Mouse (Mus musculus) right cerebral cortex, postnatal 4 days (tissue): ENCODE data around the gene Ttc39d.
"Not testable (repeated sequence)": the region's sequence is repeated elsewhere in the genome, so short reads cannot be mapped to it uniquely, and the experiment has no call there.

Experiments used
- DNase-seq: peaks from one replicate; pipeline ENCODE4 v3.0.0-alpha.2; 2022

The Ttc39d gene

DNA sequence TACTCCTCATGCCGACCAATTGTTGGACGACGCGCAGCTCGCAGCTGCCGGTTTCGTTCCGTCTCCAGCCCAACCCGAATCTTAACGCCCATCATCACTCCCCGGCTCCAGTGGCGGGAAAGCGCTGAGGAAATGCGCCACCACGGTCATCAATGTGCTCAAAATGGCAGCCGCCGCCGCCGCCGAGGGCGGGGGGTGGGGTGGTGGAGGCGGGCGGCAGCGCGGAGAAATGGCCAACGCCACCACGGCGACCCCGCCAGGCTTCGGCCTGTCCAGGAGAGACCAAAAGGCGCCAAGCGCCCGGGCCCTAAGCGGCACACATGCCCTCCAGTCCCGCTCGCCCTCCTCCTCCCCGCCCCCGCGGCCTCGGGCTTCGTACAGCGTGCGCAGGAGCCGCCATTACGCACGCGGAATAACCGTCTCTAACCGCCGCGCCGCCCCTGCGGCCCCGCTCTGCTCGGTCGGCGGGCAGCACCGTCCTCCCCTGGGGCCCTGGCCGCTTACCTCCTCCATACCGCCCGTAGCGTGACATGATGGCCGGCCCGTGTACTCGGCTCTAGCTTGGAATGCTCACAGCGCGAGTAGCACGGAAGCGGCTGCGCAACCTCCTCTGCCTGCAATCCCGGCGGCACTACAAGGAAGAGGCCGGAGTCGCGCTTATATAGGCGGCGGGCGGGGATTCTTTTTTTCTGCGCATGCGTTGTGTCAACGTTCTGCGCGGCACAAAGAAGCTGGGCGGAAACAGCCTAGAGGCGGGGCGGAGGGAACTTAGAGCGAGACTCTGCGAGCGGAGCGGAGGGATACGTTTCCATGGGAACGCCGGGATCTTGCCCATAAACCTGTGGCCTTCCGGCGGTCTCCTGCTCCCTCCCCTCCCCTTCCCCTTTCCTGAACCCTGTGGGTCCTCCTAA is at the start of gene Ttc39d, which contains the start of gene Srsf7:
Gene Ttc39d, plus strand, starts transcription at position 790 of the 911 bp plus-strand sequence.
Gene Srsf7, minus strand, starts transcription at position 637 of the 911 bp plus-strand sequence.
- peak; percentile 99 for DNase-seq

DNA sequence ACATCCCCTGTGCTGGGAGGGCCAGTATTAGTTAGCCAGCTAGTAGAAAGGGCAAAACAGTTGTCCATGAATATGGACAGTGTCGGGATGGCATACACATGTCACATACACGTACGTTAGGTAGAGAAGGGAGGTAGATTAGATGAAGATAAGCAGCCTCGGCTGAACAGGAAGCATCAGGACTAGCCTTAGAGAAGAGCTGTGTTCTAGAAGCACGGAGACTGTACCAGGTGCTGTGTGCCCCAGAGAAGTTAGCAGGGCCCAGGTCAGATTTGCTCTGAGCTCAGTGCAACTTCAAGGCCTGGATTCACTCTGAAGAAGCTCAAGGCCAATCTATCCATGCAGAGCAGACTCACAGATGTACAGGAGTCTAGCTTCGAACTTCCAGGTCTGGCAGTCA is 49.8 kb upstream of the Ttc39d start:
- no peak for DNase-seq

DNA sequence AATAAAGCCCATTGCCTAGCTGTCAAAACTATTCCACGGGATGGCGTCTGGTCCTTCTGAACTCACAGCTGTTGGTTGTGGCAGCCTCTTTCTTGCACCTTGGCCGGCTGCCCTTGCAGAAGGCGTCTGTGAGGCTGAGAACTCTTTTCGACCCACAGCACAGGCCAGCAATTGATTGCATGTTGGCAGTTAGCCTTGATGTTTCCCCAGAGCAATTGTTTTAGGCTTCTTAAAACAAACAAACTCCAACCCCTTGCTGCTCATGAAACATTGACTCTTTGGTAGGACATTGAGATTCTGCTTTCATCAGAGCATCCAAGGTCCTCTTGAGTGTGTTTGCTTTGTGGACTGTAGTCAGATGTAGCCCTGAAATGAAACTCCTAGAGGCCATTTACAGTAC is 46.8 kb upstream of the Ttc39d start:
- peak; percentile 60 for DNase-seq

DNA sequence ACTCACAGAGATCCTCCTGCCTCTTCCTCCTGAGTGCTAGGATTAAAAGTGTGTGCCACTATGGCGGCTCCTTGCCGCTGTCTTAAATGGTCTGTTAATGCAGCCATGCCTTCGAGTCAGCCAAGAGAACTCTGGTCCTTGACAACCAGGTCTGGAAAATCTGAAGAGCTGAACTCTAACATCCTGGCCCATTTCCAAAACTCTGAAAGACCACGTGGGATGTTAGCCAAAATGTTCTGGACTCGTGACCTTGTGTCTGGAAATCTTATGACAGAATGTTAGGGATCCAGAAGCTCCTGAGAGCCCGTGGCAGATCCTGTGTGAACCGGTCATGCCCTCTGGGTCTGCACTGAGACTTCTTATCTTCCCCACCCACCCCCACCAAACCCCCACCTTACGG is 43.3 kb upstream of the Ttc39d start:
- DNase-seq: no peak

DNA sequence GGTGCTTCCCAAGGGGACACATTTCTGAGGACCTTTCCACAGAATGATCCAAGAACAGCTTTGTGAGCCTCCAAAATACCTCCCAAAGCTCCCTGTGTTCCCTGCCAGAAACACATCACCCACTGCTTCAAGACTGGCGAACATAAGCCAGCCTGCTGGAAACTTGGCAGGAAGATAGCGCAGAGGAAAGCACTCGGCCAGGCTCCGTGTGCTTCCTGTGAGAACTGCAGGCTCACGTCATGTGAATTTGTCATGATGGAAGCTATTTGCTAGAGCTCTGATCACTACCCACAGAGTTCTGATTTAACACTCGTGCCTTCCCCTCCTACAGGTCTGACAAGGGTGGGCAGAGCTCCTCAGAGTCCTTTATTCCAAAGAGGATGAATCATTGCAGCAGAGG is 41.5 kb upstream of the Ttc39d start:
- peak; percentile 42 for DNase-seq

DNA sequence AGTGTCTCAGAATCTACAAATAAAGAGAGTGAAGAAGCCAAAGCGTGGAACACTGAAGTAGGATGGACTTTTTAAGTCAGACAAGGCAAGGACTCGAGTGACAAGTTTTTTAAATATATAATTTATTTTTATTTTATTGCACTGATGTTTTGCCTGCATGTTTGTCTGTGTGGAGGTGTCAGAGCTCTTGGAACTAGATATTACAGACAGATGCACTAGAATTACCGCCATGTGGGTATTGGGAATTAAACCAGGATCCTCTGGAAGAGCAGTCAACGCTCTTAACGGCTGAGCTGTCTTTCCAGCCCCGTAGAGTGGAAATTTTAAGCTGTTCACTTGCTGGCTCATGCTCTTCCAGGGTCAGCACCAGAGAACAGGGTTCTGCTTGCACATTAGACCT is 40.9 kb upstream of the Ttc39d start:
- DNase-seq: no peak

DNA sequence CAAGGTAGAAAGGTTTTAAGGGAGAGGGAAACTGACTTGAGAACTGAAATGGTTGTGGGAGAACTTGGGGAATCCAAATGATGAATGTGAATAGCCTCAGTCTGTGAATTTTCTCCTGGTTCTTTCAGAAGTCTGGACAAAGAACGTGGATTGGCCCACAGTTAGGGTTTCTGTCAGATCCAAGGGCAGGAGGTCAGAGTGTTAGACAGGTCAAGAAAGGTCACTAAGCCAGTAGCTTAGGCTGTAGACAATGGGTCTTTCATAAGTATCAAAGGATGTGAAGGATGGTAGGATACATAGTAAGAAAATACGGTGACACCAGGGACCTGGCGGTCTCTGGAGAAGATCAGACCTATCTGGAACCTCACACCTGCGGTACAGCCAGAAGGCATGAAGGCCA is 39.8 kb upstream of the Ttc39d start:
- no peak for DNase-seq

DNA sequence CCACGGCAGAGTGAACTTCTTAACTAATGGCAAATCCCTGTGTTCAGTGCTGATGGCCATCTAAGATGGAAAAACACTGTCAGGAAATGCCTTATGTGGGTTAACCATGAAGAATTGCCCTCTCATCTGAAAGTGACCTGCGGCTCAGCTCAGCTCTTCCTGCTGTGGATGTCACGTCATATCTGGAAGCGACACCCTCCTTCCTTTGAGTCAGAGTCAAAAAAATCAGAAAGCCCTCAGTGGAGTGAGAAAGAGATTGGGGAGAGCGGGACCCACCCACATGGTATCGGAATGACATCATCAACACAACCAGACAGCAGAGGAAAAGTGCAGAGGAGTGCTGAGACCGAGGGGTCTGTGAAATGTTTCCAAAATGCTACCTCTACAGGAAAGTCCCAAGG is 39.4 kb upstream of the Ttc39d start:
- peak; percentile 23 for DNase-seq

DNA sequence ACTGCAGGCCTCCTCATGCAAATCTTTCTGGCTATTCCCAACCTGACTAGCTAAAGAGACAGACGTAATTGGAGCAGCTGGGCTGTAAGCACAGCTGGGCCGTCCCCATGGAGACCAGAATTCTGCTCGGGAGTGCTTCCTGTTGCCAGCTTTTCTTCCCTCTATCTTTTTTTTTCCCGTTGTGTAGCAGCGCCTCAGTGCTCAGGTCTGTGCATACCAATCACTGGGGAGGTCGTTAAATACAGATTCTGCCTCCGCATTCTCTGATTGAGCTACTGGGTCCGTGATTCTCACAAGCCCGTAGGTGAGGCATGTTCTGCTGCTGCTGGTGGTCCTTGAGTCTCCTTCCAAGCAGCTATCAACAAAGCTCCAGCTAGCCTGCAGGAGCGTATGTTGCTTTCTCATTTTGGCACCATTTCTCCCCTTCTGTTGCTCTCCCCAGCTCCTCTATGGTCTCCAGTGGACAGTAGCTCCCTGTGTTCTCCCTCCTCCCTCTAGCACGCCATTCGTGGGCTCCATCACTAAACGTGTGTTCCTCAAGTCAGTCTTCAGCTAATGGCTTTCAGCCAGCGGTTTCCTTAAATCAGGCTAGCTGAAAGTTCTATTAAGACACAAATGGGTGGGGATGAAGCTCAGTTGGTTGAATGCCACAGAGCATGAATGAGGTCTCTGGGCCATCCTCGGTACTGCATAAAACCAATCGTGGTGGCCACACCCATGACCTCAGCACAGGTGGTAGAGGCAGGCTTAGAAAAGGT is 38.7 kb upstream of the Ttc39d start:
- DNase-seq: peak; percentile 58

DNA sequence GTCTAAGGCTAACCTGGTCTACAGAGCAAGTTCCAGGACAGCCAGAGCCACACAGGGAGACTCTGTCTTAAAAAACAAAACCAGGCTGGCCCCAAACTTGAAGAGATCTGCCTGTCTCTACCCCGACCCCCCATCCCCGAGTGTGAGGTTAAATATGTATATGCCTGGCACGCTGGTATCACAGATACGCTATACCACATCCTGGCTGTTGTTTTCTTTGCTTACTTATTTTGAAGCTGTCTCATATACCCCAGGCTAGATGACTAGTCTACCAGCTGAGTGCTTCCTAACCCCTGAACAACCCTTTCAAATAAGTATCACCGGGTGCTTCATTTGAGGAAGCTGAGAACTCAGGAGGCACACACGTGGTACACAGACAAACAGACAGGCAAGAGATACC is 37.5 kb upstream of the Ttc39d start:
- DNase-seq: no peak

DNA sequence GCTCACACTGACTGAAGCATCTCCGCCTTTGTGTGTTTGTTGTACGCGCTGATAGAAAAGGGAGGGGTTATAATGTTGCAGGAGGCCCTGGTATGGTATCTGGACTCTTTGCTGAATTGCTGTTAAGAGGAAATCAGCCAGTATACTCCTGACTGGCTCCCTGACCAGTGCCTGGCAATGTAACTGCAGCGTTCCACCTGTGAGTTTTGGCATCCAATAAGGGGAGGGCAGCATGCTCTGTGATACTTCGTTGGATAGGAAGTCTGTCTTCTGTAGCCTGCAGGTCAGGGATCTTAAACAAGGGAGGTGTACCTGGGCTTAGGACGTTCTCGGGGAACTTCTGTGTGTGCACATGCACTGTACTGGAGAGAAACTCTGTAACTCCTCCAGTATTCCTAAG is 36.3 kb upstream of the Ttc39d start:
- no peak for DNase-seq

DNA sequence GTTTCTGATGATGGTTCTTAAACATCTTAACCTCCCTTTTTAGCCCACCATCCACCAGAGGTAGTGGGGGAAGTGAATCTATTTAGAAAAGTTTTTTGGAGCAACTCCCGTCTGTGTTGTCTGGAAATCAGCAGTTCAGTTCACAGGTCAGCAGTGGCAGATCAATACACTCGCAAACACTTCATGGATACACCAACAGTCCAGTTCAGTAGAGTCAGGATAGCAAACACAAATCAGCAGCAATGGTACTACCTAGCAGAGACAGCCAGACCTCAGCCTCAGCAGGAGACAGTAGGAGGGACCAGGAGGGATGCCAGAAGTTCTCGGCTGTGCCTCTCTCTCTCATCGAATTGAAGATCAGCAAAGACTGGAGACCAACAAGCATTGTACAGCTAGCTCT is 35.3 kb upstream of the Ttc39d start:
- DNase-seq: no peak

DNA sequence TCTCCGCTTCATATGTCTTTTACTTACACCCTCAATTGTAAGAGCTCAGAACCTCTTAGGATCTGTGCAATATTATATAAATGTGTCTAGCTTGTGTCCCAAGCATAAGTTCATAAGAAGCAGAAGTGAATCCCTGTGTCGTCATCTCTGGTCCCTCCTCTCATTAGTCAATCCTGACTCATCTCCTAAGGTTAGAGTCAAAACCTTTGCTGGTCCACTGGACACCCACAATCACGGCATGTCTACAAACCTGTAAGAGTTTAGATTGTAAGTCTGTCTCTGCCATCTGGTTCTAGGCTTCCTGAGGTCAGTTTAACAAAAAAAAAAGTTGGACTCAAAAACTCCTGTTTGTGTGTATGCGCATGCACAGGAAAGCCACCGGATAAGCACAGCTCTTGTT is 34.5 kb upstream of the Ttc39d start:
- no peak for DNase-seq

DNA sequence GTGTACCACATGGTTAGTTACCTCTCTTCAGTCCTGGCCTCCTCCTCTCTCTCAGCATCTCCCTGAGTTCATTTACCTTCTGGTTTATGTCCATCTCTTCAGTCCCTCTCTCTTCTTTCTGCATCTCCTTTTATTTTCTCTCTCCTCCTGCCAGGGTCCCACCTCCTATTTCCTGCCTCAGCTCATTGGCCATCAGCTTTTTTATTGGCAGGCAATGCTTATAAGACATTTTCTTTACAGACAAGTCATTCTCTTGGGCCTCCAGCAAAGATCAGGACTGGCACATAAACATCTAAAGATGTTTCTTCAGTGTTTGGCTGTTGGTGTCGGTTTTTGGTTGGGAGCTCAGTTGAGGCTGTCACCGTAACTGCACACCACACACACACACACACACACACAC is 33.6 kb upstream of the Ttc39d start:
- no peak for DNase-seq

DNA sequence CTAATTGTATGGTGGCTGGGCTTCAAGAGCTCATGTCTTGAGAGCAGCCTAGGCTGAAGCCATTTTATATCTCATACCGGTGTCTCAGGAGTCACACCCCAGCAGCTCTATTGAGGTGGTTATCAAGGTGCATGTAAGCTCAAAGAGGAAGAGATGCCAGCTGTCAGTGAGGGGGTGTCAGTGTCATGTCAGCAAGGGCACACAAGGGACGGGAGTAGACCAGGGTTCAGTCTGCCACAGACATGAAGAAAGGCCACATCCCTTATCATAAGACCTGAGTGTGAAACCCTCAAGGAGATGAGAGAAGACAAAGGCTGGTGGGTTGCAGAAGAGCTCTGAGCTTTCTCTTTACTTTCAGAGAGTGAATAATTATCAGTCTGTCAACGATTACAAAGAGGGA is 33.1 kb upstream of the Ttc39d start:
- DNase-seq: no peak

DNA sequence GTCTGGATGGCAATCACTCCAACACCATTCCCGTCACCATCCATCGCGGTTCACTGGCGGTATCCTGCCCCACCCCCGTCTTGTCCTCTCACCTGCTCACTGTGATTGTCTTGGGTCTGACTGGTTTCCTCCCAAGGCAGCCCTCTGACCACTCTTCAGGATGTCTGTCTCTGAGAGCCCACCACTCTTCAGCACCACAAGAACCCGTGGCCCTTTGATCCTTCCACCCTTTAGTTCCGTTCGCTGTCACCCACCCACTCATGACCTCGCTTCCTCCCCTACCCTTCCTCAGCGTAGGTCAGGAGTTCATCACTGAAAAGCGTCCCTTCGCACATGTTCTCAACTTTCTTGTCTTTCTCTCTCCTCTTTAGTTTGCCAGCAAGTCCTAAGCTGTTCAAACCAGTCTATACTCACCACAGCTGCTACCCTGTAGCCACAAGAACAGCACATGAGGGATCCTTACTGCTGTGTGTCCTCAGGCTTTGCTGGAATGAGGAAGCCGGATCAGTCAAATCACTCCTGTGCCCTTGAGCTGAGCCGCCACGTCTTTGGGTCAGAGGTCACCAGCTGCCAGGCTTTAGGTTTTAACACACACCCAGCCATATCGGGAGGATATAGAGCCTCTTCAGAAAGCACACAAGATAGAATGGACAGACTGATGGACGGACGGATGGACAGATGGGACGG is 32.4 kb upstream of the Ttc39d start:
- DNase-seq: no peak

DNA sequence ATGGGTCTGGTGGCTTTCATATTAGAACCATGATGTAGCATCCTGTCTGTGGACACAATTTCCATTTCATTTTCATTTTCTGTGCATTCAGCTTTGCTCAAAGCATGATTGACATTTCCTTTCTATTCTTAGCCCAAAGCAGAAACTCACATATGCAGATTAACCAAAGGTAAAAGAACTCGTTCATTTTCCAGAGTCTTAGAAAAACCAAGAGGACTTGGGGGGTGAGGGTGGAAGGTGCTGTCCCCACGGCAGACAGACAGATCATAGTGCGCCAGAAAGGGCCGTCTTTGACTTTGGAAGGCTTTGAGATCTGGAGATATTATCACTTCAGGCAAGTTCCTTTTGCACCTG is 31.9 kb upstream of the Ttc39d start:
- DNase-seq: no peak

DNA sequence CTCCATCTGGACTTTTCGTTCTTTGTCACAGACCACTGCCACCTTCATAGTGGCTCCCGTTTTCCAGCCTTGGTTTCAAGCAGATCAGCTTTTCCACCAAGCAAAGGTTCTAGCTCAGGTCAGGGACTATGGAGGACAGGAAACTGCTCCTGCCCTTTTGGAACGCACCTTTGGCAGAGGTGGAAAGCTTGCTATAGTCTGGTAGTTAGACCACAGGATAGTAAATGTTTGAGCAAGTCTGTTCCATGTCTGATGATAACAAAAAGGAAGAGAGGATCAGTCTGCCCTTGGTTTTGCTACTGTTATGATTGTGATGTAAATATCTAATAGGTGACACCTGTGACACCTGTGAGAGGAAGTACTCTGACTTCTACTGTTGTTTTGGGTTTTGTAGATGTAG is 31.3 kb upstream of the Ttc39d start:
- no peak for DNase-seq

DNA sequence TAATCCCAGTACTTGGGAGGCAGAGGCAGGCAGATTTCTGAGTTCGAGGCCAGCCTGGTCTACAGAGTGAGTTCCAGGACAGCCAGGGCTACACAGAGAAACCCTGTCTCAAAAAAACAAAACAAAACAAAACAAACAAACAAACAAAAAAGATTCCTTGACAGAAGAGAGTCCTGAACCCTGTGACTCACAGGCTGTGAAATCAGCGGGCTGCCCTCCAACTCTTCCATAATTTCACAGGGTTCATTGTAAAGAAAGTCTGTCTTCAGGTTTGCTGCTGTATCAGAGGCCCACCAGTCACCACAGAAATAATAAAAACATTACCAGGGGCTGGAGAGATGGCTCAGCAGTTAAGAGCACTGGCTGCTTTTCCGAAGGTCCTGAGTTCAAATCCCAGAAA is 28.4 kb upstream of the Ttc39d start:
- not testable (repeated sequence) for DNase-seq

DNA sequence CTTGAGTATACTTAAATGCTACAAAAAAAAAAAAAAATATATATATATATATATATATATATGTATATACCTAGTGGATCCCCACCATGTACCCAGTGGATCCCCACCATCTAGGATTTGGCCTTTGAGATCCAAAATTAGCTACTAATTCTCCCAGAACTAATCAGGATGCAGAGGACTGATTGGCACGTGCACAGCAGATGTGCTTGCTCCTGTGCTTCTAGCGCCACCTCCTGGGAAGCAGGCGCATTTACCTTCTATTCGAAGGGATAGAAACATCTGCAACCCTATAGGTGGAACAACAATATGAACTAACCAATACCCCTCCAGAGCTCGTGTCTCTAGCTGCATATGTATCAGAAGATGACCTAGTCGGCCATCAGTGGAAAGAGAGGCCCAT is 27.3 kb upstream of the Ttc39d start:
- peak; percentile 70 for DNase-seq

DNA sequence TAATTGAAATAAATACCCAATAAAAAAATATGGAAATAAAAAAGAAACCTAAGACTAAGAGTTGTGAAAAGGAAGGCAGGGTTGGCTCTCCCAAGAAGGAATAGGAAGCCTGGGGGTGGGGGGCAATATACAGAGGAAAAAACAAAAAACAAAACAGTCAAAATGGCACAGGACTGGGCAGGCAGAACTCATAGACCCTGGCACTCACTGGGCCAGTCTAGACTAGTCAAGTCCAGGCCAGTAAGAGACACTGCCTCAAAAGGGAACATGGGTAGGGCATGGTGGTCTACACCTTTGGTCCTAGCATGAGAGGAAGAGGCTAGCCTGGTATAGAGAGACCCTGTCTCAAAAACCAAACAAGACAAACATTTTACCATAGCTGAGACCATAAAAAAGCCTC is 26.8 kb upstream of the Ttc39d start:
- DNase-seq: no peak

DNA sequence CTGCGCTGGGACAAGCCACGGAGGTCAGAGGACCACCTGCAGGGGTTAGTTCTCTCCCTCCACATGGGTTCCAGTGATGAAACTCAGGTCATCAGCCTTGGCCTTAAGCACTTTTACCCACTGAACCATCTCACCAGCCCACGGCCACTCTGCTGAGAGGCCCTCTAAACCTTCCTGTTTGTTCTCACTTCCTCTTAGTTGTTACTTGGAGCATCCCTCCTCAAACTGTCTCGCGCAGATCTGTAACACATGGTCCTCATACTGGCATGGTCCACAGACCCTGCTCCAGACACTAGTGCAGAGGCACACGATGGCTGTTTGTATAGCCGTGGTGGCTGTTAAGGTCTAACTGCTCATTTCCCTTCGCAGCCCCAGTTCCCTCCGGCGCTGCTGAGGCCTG is 23.6 kb upstream of the Ttc39d start:
- no peak for DNase-seq

DNA sequence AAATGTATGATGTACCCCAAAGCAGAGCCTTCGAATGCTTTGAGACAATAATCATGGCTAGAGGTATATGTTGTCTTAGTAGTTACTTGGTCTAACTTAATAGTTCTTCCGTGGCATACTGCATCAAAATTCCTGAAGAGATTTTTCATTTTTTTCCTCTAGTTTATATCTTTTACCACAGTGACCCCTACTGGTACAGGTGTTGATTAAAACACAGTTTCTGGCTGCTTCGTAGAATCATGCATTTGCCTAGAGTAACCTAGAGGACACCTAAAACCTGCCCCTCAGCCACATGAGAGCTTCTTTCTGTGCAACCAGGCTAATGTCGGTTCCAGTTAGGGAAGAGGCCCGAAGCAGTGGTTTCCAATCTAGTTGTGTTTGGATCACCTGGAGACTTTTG is 14.2 kb upstream of the Ttc39d start:
- DNase-seq: no peak
